In genomic region chr5:125242111-125242510, GRCm38 (mm10) we compare ENCODE assay signal across 11 mouse cellular contexts.
DNase-seq lines count a peak whose midpoint lies in the region; TF ChIP-seq lines count a peak whose summit lies in the region.
"Had no signal": no experiment of that assay in that cellular context is flagged by ENCODE, and none has a peak within 500 bp of the region (broad histone marks: within the 10 kb centered on the region; RNA-seq: fewer than 3 reads in every experiment).

No protein-coding gene starts in this region.

- peaks cover 16% of the 10 kb centered on the region for H3K4me1 ChIP-seq in thymus, adult 2 months (replicated peaks; ENCODE audit: control insufficient read depth, insufficient read depth, low read length)

- peak; percentile 50 for DNase-seq in kidney, adult 18-20 months
- no peak for DNase-seq in kidney, postnatal 4 days
- peak; percentile 43 for DNase-seq in Muller cell, postnatal 12 days (ENCODE audit: inconsistent ontology term)
- DNase-seq in cerebellum, adult 8-10 months = peak; percentile 69
- peak; percentile 84 for DNase-seq in gastrocnemius, postnatal 25 days
- no peak for DNase-seq in embryo, embryonic 9.5 days (ENCODE audit: extremely low spot score)
- no peak for DNase-seq in frontal cortex, postnatal 14 days (ENCODE audit: low spot score in 2 of 2)
- no peak for DNase-seq in thymus, adult 2 months
- DNase-seq: right cerebral cortex, postnatal 4 days had no signal

- no peak overlapping the region for H3K4me3 ChIP-seq in thymus, adult 2 months (ENCODE audit: control insufficient read depth, insufficient read depth, low read length)
- H3K4me3 ChIP-seq: limb, embryonic 15.5 days had no signal

- WGBS in thymus, adult 2 months = 92% methylated on average over 7 of the region's 7 CpGs

- no peak for TF ChIP-seq CTCF in thymus, adult 2 months (IDR thresholded peaks at IDR 0.05; ENCODE audit: borderline replicate concordance, control insufficient read depth, extremely low read depth, insufficient read depth, low read length, poor library complexity)

- no peak overlapping the region for H3K27ac ChIP-seq in thymus, adult 2 months (ENCODE audit: control insufficient read depth, insufficient read depth, low read length)
- H3K27ac ChIP-seq: limb, embryonic 15.5 days had no signal

- no peaks in the 10 kb centered on the region; the same call in 1 of the 2 replicates for H3K27me3 ChIP-seq in thymus, adult 2 months (ENCODE audit: control insufficient read depth, insufficient read depth, low read length)
- H3K27me3 ChIP-seq: limb, embryonic 15.5 days; Patski had no signal

- H3K36me3 ChIP-seq in thymus, adult 2 months (ENCODE audit: control insufficient read depth, insufficient read depth, low read length) = no peaks in the 10 kb centered on the region
- H3K36me3 ChIP-seq: limb, embryonic 15.5 days had no signal

- no peak for TF ChIP-seq POLR2A in thymus, adult 2 months (IDR thresholded peaks at IDR 0.05; ENCODE audit: control insufficient read depth, extremely low read depth, insufficient read depth, low read length, poor library complexity)

Comparison
In these comparisons a context has a peak if more than half of its experiments do, and no peak if none do; other contexts are left out.
1. DNase-seq: peak in kidney, adult 18-20 months (single experiment), Muller cell, postnatal 12 days (single experiment), cerebellum, adult 8-10 months (single experiment) and gastrocnemius, postnatal 25 days (single experiment); none in kidney, postnatal 4 days (0 of 2), embryo, embryonic 9.5 days (single experiment), frontal cortex, postnatal 14 days (0 of 2) and thymus, adult 2 months (single experiment).